Mouse (Mus musculus): ENCODE results near the gene Ist1. TPM values are rescaled to one million over a fixed set of nuclear protein-coding genes. Genes with fewer than 3 reads are reported as not detected.

Gene Ist1
- polyA plus RNA-seq, 1 experiment from 2014 or later: 36.1 TPM

DNA sequence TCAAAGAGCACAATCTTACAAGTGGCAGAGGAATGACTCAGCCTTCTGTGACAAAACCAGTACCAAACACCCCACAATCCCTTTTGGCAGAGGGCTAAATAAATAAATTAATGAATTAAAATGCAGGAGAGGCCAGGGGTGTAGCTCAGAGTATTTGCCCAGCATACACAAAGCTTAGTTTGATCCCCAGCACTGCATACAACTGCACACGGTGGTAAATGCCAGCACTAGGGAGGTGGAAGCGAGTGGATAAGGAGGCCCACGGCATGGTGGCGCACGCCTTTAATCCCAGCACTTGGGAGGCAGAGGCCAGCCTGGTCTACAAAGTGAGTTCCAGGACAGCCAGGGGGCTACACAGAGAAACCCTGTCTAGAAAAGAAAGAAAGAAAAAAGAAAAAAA, 20.4 kb downstream of the Ist1 start:
- H3K27me3 ChIP-seq (ENCODE audit: insufficient read depth, low read length): no peaks in the 10 kb centered on the region
- no peaks in the 10 kb centered on the region for H3K9me3 ChIP-seq (ENCODE audit: low read length)
- H3K27ac ChIP-seq (ENCODE audit: low read depth): no peak overlapping the region
- H3K4me1 ChIP-seq (ENCODE audit: insufficient read depth): no peaks in the 10 kb centered on the region
- H3K36me3 ChIP-seq (replicated peaks; ENCODE audit: insufficient read depth, low read length): peaks cover 69% of the 10 kb centered on the region
- DNase-seq (no peak), ATAC-seq (no peak)
- no peak overlapping the region for H3K4me2 ChIP-seq (ENCODE audit: low read depth, low read length)
- H3K9ac ChIP-seq (replicated peaks): no peak overlapping the region
- TF ChIP-seq EP300 (IDR thresholded peaks at IDR 0.05; ENCODE audit: low read depth) (no peak), CTCF (IDR thresholded peaks at IDR 0.05; ENCODE audit: low read depth) (no peak)
- H3K4me3 ChIP-seq (ENCODE audit: low read depth, low read length): no peak overlapping the region
- WGBS (ENCODE audit: insufficient replicate concordance): 91% methylated on average over 5 of the region's 5 CpGs

- WGBS (ENCODE audit: insufficient replicate concordance): 85% methylated on average over 5 of the region's 5 CpGs
- ATAC-seq (no peak), DNase-seq (no peak)
- no peaks in the 10 kb centered on the region for H3K9me3 ChIP-seq (ENCODE audit: low read length)
- H3K9ac ChIP-seq (replicated peaks): no peak overlapping the region
- H3K27me3 ChIP-seq (ENCODE audit: insufficient read depth, low read length): no peaks in the 10 kb centered on the region
- no peak overlapping the region for H3K4me2 ChIP-seq (ENCODE audit: low read depth, low read length)
- peaks cover 22% of the 10 kb centered on the region for H3K36me3 ChIP-seq (replicated peaks; ENCODE audit: insufficient read depth, low read length)
- TF ChIP-seq EP300 (IDR thresholded peaks at IDR 0.05; ENCODE audit: low read depth) (no peak), CTCF (IDR thresholded peaks at IDR 0.05; ENCODE audit: low read depth) (no peak)
- H3K4me1 ChIP-seq (ENCODE audit: insufficient read depth): no peaks in the 10 kb centered on the region
- no peak overlapping the region for H3K4me3 ChIP-seq (ENCODE audit: low read depth, low read length)
- no peak overlapping the region for H3K27ac ChIP-seq (ENCODE audit: low read depth)
These were observed 26.4 kb downstream of the Ist1 start for GRCm38 (mm10) chr8:109666616-109667015.

GRCm38 (mm10) chr8:109662328-109662727, 30.7 kb downstream of the Ist1 start:
- no peak for ATAC-seq
- TF ChIP-seq EP300 (IDR thresholded peaks at IDR 0.05; ENCODE audit: low read depth) (no peak), CTCF (IDR thresholded peaks at IDR 0.05; ENCODE audit: low read depth) (no peak)
- H3K27me3 ChIP-seq (ENCODE audit: insufficient read depth, low read length): no peaks in the 10 kb centered on the region
- H3K9me3 ChIP-seq (ENCODE audit: low read length): no peaks in the 10 kb centered on the region
- no peak for DNase-seq
- H3K4me3 ChIP-seq (ENCODE audit: low read depth, low read length): no peak overlapping the region
- H3K27ac ChIP-seq (ENCODE audit: low read depth): no peak overlapping the region
- no peak overlapping the region for H3K9ac ChIP-seq (replicated peaks)
- WGBS (ENCODE audit: insufficient replicate concordance): 77% methylated on average over 3 of the region's 3 CpGs
- H3K4me2 ChIP-seq (ENCODE audit: low read depth, low read length): no peak overlapping the region
- no peaks in the 10 kb centered on the region; the same call in 1 of the 2 replicates for H3K36me3 ChIP-seq (replicated peaks; ENCODE audit: insufficient read depth, low read length)
- no peaks in the 10 kb centered on the region for H3K4me1 ChIP-seq (ENCODE audit: insufficient read depth)

GRCm38 (mm10) chr8:109656860-109657259, 36.2 kb downstream of the Ist1 start:
- H3K27me3 ChIP-seq (ENCODE audit: insufficient read depth, low read length): no peaks in the 10 kb centered on the region
- H3K4me2 ChIP-seq (ENCODE audit: low read depth, low read length): no peak overlapping the region
- ATAC-seq (no peak), DNase-seq (no peak)
- H3K27ac ChIP-seq (ENCODE audit: low read depth): no peak overlapping the region
- no peaks in the 10 kb centered on the region for H3K36me3 ChIP-seq (replicated peaks; ENCODE audit: insufficient read depth, low read length)
- no peaks in the 10 kb centered on the region for H3K9me3 ChIP-seq (ENCODE audit: low read length)
- 72% methylated on average over 3 of the region's 3 CpGs for WGBS (ENCODE audit: insufficient replicate concordance)
- H3K4me1 ChIP-seq (ENCODE audit: insufficient read depth): no peaks in the 10 kb centered on the region
- no peak overlapping the region for H3K4me3 ChIP-seq (ENCODE audit: low read depth, low read length)
- TF ChIP-seq CTCF (IDR thresholded peaks at IDR 0.05; ENCODE audit: low read depth): no peak
- TF ChIP-seq EP300 (IDR thresholded peaks at IDR 0.05; ENCODE audit: low read depth): no peak
- no peak overlapping the region for H3K9ac ChIP-seq (replicated peaks)

- WGBS (ENCODE audit: insufficient replicate concordance): 73% methylated on average over 10 of the region's 10 CpGs
These were observed 42.3 kb downstream of the Ist1 start for GRCm38 (mm10) chr8:109650801-109651200.

DNA sequence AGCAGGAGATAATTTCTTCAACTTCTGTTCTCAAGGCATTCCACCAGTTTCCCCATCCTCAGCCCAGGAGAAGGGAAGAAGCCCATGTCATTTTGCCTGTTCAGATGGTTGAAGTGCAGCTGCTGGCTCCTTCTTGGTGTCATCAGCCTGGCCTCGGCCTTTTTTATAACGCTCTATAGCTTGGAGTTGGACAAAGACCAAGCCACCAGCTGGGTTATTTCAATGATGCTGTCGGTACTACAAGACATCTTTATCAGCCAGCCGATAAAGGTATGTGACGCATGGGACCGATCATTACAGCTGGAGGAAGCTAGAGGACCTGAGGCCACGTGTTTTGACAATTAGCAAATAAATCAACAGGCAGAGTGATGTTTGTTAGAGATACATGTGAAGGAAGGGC, 44.6 kb downstream of the Ist1 start:
- no peak overlapping the region for H3K4me3 ChIP-seq (ENCODE audit: low read depth, low read length)
- no peak for DNase-seq
- TF ChIP-seq CTCF (IDR thresholded peaks at IDR 0.05; ENCODE audit: low read depth) (no peak), EP300 (IDR thresholded peaks at IDR 0.05; ENCODE audit: low read depth) (no peak)
- H3K36me3 ChIP-seq (replicated peaks; ENCODE audit: insufficient read depth, low read length): no peaks in the 10 kb centered on the region
- ATAC-seq: no peak
- no peaks in the 10 kb centered on the region for H3K27me3 ChIP-seq (ENCODE audit: insufficient read depth, low read length)
- no peak overlapping the region for H3K27ac ChIP-seq (ENCODE audit: low read depth)
- no peak overlapping the region for H3K4me2 ChIP-seq (ENCODE audit: low read depth, low read length)
- H3K9me3 ChIP-seq (ENCODE audit: low read length): no peaks in the 10 kb centered on the region
- no peak overlapping the region for H3K9ac ChIP-seq (replicated peaks)
- no peaks in the 10 kb centered on the region for H3K4me1 ChIP-seq (ENCODE audit: insufficient read depth)
- 71% methylated on average over 7 of the region's 7 CpGs for WGBS (ENCODE audit: insufficient replicate concordance)

More at GRCm38 (mm10) chr8:109650801-109651200, 42.3 kb downstream of the Ist1 start:
- no peak overlapping the region for H3K9ac ChIP-seq (replicated peaks)
- H3K9me3 ChIP-seq (ENCODE audit: low read length): no peaks in the 10 kb centered on the region
- ATAC-seq (no peak), DNase-seq (no peak)
- H3K4me2 ChIP-seq (ENCODE audit: low read depth, low read length): no peak overlapping the region
- no peak overlapping the region for H3K27ac ChIP-seq (ENCODE audit: low read depth)
- no peaks in the 10 kb centered on the region for H3K27me3 ChIP-seq (ENCODE audit: insufficient read depth, low read length)
- H3K36me3 ChIP-seq (replicated peaks; ENCODE audit: insufficient read depth, low read length): no peaks in the 10 kb centered on the region
- TF ChIP-seq CTCF (IDR thresholded peaks at IDR 0.05; ENCODE audit: low read depth): no peak
- TF ChIP-seq EP300 (IDR thresholded peaks at IDR 0.05; ENCODE audit: low read depth): no peak
- no peak overlapping the region for H3K4me3 ChIP-seq (ENCODE audit: low read depth, low read length)
- H3K4me1 ChIP-seq (ENCODE audit: insufficient read depth): no peaks in the 10 kb centered on the region

DNA sequence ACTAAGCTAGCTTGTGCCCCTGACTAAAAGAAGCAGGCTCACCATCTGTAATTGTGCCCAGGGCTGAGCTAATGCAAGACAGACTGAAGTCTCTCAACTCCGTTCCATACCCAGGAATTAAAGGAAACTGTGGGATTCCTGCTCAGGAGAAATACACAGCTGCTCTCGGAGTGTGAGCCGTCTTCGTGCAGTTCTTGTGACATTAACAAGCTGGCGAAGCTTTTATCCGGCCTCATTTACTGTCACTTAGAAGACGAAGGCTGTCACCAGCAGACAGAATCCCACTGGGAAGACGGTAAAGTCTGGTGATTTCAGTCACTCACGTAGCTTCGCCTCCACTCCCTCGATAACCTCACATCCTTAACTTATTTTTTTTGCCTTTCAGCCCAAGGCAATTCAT, 45.7 kb downstream of the Ist1 start:
- Histone ChIP-seq H3K9me3 (ENCODE audit: low read length) (no peaks in the 10 kb centered on the region), H3K9ac (replicated peaks) (no peak overlapping the region), H3K27ac (ENCODE audit: low read depth) (no peak overlapping the region), H3K4me1 (ENCODE audit: insufficient read depth) (no peaks in the 10 kb centered on the region), H3K36me3 (replicated peaks; ENCODE audit: insufficient read depth, low read length) (no peaks in the 10 kb centered on the region), H3K4me3 (ENCODE audit: low read depth, low read length) (no peak overlapping the region), H3K27me3 (ENCODE audit: insufficient read depth, low read length) (no peaks in the 10 kb centered on the region), H3K4me2 (ENCODE audit: low read depth, low read length) (no peak overlapping the region)
- TF ChIP-seq CTCF (IDR thresholded peaks at IDR 0.05; ENCODE audit: low read depth) (no peak), EP300 (IDR thresholded peaks at IDR 0.05; ENCODE audit: low read depth) (no peak)
- 79% methylated on average over 11 of the region's 11 CpGs for WGBS (ENCODE audit: insufficient replicate concordance)
- DNase-seq (no peak), ATAC-seq (no peak)

Data from liver, postnatal 0 days (tissue).